Mouse (Mus musculus) forebrain, embryonic 16.5 days (tissue): Measurements from ENCODE around the gene Haus6. TPM values are rescaled to one million over a fixed set of nuclear protein-coding genes. Genes with fewer than 3 reads are reported as not detected.
"Not testable (repeated sequence)": the region's sequence is repeated elsewhere in the genome, so short reads cannot be mapped to it uniquely, and the experiment has no call there.

Source experiments
- ATAC-seq: fragments of 200-750 bp; cut with Nextera tagmentation; 2 replicates; pipeline ENCODE4 v1.8.0; 2017; ENCODE audit warnings: mild to moderate bottlenecking, moderate library complexity
- H3K27ac ChIP-seq: fragments of 300-500 bp; sonication (generic); 2 replicates; pipeline ENCODE4 v1.5.1; 2014; ENCODE audit warnings: low read length, control low read depth
- H3K27me3 ChIP-seq: fragments of 300-500 bp; sonication (generic); replicated peaks from 2 replicates; pipeline ENCODE4 v1.6.1; 2014; ENCODE audit warnings: low read length; ENCODE audit not compliant: control insufficient read depth, insufficient read depth
- H3K36me3 ChIP-seq: fragments of 300-500 bp; sonication (generic); 2 replicates; pipeline ENCODE4 v1.6.1; 2014; ENCODE audit not compliant: control insufficient read depth, insufficient read depth
- H3K4me1 ChIP-seq: fragments of 300-500 bp; sonication (generic); replicated peaks from 2 replicates; pipeline ENCODE4 v1.6.1; 2014; ENCODE audit warnings: low read length; ENCODE audit not compliant: control insufficient read depth, insufficient read depth
- H3K4me2 ChIP-seq: fragments of 300-500 bp; sonication (generic); 2 replicates; pipeline ENCODE4 v1.6.1; 2014; ENCODE audit warnings: mild to moderate bottlenecking, low read length, control low read depth
- H3K4me3 ChIP-seq: fragments of 300-500 bp; sonication (generic); replicated peaks from 2 replicates; pipeline ENCODE4 v1.5.1; 2014; ENCODE audit warnings: mild to moderate bottlenecking, low read length, control low read depth
- H3K9ac ChIP-seq: fragments of 300-500 bp; sonication (generic); replicated peaks from 2 replicates; pipeline ENCODE4 v1.6.1; 2014; ENCODE audit warnings: low read depth, low read length, control low read depth
- H3K9me3 ChIP-seq: fragments of 300-500 bp; sonication (generic); 2 replicates; pipeline ENCODE4 v1.6.1; 2016; ENCODE audit warnings: low read length; ENCODE audit not compliant: control insufficient read depth
- WGBS: fragments of 180-500 bp; shearing (Covaris S2); extraction: QIAGEN DNeasy Blood & Tissue Kit; methylation state at CpG from one replicate; pipeline ENCODE4 v1.1.7; 2014; 5-methylcytosine and 5-hydroxymethylcytosine counted together
- polyA plus RNA-seq: library from polyadenylated mRNA; unstranded; fragments of >200 nt; fragmentation: Nextera tagmentation; extraction: Ambion mirVana; gene quantifications from 2 replicates; pipeline ENCODE4 v1.2.1, GENCODE M21; 2015

The Haus6 gene
- polyA plus RNA-seq, 1 experiment from 2014 or later, result 11.5 TPM

DNA sequence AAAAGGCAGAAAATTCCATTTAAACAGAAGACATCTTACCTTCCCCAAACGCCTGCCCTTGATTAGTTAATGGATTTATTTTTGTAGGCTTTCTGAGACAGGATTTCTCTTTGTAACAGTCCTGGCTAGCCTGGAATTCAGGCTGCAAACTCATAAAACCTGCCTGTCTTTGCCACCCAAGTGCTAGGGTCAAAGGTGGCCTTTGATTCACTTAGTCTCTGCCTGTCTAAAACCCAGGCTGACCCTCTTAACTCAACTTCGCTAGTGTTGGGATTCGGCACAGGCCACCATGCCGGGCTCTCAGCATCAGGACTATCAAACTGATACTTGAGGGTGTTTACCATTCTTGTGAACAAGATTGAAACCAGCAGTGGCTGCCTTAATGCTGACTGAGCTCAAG, 20.0 kb upstream of the Haus6 start:
- Histone ChIP-seq H3K4me1 (no peaks in the 10 kb centered on the region), H3K36me3 (no peaks in the 10 kb centered on the region), H3K9ac (no peak overlapping the region), H3K27ac (no peak overlapping the region), H3K9me3 (no peaks in the 10 kb centered on the region), H3K4me2 (no peak overlapping the region), H3K27me3 (no peaks in the 10 kb centered on the region), H3K4me3 (no peak overlapping the region)
- 85% methylated on average over 4 of the region's 4 CpGs for WGBS
- no peak for ATAC-seq

DNA sequence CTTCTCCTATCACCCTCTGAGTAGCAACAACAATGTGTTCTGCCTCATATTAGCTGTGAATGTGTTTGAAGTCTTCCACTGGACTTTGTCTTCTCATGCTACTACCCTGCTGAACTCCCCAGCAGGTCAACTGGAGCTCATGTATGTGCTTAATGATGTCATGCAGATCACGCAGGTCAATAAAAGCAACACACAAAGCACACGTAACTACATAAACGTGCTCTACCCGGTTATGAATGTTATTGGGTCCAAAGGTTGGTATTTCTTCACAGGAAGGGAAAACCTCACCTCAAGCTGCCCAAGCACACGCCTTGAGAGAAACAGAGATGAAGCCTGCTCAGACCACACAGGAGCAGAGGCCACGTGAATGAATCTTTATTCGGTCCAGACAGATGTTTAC, 14.6 kb upstream of the Haus6 start:
- not testable (repeated sequence) for H3K9me3 ChIP-seq, ATAC-seq, H3K4me3 ChIP-seq, H3K4me2 ChIP-seq, H3K27me3 ChIP-seq, H3K9ac ChIP-seq, H3K27ac ChIP-seq, H3K4me1 ChIP-seq, H3K36me3 ChIP-seq
- 91% methylated on average over 7 of the region's 7 CpGs for WGBS

DNA sequence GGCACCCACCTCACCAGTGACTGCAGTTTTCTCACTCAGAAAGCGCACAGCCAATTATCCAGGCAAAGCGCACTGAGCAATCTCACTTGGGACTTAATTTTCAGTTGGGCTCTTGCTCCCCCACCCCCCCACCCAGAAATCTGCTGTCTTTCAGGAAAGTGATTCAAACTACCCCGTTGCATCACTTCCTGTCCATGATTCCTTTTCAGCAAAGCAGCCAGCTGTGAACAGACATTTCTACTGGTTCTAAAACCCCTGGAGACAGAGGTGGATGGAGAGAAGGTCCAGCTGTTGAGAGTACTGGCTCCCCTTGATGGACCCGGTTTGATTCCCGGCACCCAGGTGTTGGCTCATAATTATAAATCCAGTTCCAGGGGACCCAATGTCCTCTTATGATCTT, 13.6 kb upstream of the Haus6 start:
- H3K9ac ChIP-seq, result no peak overlapping the region
- no peak for ATAC-seq
- WGBS, result 91% methylated on average over 5 of the region's 5 CpGs
- no peaks in the 10 kb centered on the region for H3K9me3 ChIP-seq
- H3K27ac ChIP-seq, result no peak overlapping the region
- no peaks in the 10 kb centered on the region for H3K4me1 ChIP-seq
- no peaks in the 10 kb centered on the region for H3K36me3 ChIP-seq
- H3K4me3 ChIP-seq, result no peak overlapping the region
- H3K4me2 ChIP-seq, result no peak overlapping the region
- no peaks in the 10 kb centered on the region for H3K27me3 ChIP-seq

DNA sequence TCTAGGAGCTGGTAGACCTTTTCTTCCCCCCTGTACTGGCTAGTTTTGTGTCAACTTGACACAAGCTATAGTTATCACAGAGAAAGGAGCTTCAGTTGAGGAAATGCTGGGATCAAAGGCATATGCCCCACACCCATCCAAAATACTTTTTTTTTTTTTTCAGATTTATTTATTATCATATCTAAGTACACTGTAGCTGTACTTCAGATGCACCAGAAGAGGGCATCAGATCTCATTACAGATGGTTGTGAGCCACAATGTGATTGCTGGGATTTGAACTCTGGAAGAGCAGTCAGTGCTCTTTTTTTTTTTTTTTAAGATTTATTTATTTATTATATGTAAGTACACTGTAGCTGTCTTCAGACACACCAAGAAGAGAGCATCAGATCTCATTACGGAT, 10.7 kb upstream of the Haus6 start:
- not testable (repeated sequence) for H3K9me3 ChIP-seq, H3K27ac ChIP-seq, H3K9ac ChIP-seq, H3K4me1 ChIP-seq, ATAC-seq, H3K4me3 ChIP-seq, H3K27me3 ChIP-seq, H3K36me3 ChIP-seq, H3K4me2 ChIP-seq
- 93% methylated on average over 1 of the region's 1 CpGs for WGBS

DNA sequence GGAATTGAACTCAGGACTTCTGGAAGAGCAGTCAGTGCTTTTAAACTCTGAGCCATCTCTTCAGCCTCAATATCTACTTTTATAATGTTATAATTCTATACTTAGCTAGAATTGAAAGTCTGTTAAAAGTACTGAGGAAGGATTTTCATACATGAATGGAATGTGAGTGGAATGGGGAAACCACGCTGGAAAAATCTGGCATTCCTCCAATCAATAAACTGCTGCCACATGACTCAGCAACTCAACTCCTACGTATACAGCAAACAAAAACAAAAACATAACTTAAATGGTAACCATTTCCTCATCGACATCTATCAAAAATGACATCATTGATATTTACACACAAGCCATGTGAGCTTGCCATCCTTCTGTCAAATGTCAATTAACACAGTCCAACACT, 10.3 kb upstream of the Haus6 start:
- H3K4me3 ChIP-seq, result no peak overlapping the region
- H3K27ac ChIP-seq, result no peak overlapping the region
- no peak overlapping the region for H3K4me2 ChIP-seq
- no peaks in the 10 kb centered on the region for H3K4me1 ChIP-seq
- H3K9me3 ChIP-seq, result no peaks in the 10 kb centered on the region
- no peaks in the 10 kb centered on the region for H3K27me3 ChIP-seq
- 77% methylated on average over 3 of the region's 3 CpGs for WGBS
- ATAC-seq, result no peak
- H3K36me3 ChIP-seq, result no peaks in the 10 kb centered on the region
- no peak overlapping the region for H3K9ac ChIP-seq

DNA sequence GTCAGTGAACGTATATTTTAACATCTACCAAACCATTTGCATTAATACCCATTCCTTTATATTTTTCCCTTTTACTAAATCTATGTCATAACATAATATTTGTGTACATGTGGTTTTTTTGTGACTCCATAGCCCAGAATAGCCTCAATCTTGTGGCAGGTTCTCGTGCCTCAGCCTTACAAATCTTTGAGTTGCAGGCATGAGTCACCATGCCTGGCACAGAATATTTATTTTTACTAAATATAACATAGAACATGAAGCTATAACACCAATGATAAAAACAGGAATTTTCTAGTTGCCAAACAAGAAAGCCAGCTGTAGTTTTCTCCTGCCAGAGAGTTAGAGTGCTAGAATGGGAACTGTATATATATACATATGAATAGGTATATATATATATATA, 8.7 kb upstream of the Haus6 start:
- H3K36me3 ChIP-seq, result no peaks in the 10 kb centered on the region
- H3K4me3 ChIP-seq, result no peak overlapping the region
- no peak overlapping the region for H3K4me2 ChIP-seq
- no peak for ATAC-seq
- H3K4me1 ChIP-seq, result no peaks in the 10 kb centered on the region
- H3K27ac ChIP-seq, result no peak overlapping the region
- no peaks in the 10 kb centered on the region for H3K9me3 ChIP-seq
- 70% methylated on average over 2 of the region's 2 CpGs for WGBS
- H3K27me3 ChIP-seq, result no peaks in the 10 kb centered on the region
- no peak overlapping the region for H3K9ac ChIP-seq

DNA sequence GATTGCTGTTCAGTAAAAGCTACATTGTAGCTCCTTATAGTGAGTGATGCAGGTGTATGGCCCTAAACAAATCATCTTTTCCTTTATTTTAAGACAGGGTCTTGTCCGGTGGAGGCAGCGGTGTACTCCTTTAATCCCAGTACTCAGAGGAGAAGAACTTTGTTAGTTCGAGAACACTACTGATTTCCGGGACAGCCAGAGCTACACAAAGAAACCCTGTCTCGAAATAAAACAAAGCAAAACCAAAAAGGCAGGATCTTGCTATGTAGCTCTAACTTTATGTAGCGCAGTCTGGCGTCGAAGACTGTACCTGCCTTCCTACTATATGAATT, 400 bp upstream of the Haus6 start:
- H3K36me3 ChIP-seq, result no peaks in the 10 kb centered on the region
- H3K27me3 ChIP-seq, result no peaks in the 10 kb centered on the region
- no peaks in the 10 kb centered on the region for H3K9me3 ChIP-seq
- peaks cover 13% of the 10 kb centered on the region for H3K4me1 ChIP-seq
- 37% methylated on average over 8 of the region's 8 CpGs for WGBS
- ATAC-seq, result no peak
- peak overlapping the region; percentile 67 for H3K4me2 ChIP-seq
- peak overlapping the region; percentile 91 for H3K4me3 ChIP-seq
- peak overlapping the region; percentile 59 for H3K27ac ChIP-seq
- H3K9ac ChIP-seq, result peak overlapping the region; percentile 57

DNA sequence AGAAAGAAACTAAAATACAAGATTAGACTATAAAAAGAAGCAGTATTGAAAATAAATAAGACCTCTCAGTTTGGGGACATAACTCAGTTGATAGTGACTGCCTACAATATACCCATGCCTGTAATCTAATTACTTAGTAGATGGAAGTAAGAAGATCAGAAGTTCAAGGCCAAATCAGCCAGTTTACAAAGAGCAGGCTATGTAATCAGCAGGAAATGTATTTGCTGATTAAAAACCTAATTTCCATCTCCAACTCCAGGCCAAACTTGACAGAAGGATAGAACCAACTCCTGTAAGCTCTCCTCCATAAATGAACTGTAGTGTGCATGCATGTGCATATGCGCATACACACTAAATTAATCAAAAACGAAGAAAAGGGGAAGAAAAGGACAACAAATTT, 20.6 kb downstream of the Haus6 start:
- Histone ChIP-seq H3K4me2 (no peak overlapping the region), H3K9me3 (no peaks in the 10 kb centered on the region), H3K36me3 (0 out of 2 replicates have a peak, but pooled peaks cover 6% of the 10 kb centered on the region), H3K4me3 (no peak overlapping the region), H3K27ac (no peak overlapping the region), H3K4me1 (no peaks in the 10 kb centered on the region), H3K27me3 (no peaks in the 10 kb centered on the region), H3K9ac (no peak overlapping the region)
- ATAC-seq, result no peak
- WGBS, result 97% methylated on average over 2 of the region's 2 CpGs

DNA sequence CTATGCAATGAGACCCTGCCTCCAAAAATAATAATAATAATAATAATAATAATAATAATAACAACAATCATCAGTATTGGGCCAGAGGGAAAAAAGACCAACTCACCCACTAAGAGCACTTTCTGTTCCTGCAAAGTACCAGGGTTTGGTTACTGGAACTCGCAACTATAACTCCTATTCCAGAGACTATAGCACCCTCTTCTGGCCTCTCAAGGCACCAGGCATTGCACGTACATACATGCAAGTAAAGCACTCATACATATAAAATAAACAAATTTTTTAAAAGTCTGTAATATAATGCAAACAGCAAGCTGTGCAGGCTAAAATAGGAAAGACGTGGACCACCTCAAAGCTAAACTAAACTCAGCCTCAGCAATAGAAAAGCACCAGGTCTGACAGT, 23.6 kb downstream of the Haus6 start:
- 89% methylated on average over 3 of the region's 3 CpGs for WGBS

DNA sequence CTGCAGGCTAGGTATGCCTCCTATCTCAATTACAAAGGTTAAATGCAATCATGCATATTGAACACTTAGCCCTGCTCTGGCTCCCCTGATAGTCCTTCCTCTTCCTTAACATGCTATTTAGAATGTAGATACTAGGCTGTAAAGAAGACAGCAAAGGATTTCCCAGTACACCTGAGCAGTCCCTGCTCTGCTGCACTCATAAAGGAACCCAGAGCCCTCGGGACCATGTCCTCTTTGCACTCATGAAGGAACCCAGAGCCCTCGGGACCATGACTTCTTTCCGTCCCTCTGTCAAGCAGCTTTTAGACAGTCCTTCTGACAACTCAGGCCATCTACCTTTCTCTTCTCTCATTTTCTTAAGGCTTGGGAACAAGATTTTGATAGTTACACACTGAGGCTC, 31.3 kb downstream of the Haus6 start:
- no peaks in the 10 kb centered on the region for H3K9me3 ChIP-seq
- no peak overlapping the region for H3K27ac ChIP-seq
- no peak overlapping the region for H3K4me3 ChIP-seq
- WGBS, result 83% methylated on average over 3 of the region's 3 CpGs
- H3K4me2 ChIP-seq, result no peak overlapping the region
- no peak for ATAC-seq
- no peak overlapping the region for H3K9ac ChIP-seq
- H3K36me3 ChIP-seq, result peaks cover 9% of the 10 kb centered on the region
- H3K27me3 ChIP-seq, result no peaks in the 10 kb centered on the region
- H3K4me1 ChIP-seq, result peaks cover 20% of the 10 kb centered on the region

More for the DNA sequence above, 23.6 kb downstream of the Haus6 start:
- H3K9me3 ChIP-seq, result no peaks in the 10 kb centered on the region
- no peaks in the 10 kb centered on the region for H3K4me1 ChIP-seq
- no peak overlapping the region for H3K4me3 ChIP-seq
- no peak overlapping the region for H3K4me2 ChIP-seq
- H3K9ac ChIP-seq, result no peak overlapping the region
- no peaks in the 10 kb centered on the region for H3K27me3 ChIP-seq
- ATAC-seq, result no peak
- H3K36me3 ChIP-seq, result peaks cover 17% of the 10 kb centered on the region
- H3K27ac ChIP-seq, result no peak overlapping the region
